Mouse (Mus musculus): ENCODE results near the gene Slbp. TPM values are rescaled to one million over a fixed set of nuclear protein-coding genes. Genes with fewer than 3 reads are reported as not detected.
A peak's percentile ranks its signal among the peaks of the same experiment; 100 is the strongest.

Gene Slbp
- polyA plus RNA-seq, 1 experiment from 2014 or later = 81.2 TPM

DNA sequence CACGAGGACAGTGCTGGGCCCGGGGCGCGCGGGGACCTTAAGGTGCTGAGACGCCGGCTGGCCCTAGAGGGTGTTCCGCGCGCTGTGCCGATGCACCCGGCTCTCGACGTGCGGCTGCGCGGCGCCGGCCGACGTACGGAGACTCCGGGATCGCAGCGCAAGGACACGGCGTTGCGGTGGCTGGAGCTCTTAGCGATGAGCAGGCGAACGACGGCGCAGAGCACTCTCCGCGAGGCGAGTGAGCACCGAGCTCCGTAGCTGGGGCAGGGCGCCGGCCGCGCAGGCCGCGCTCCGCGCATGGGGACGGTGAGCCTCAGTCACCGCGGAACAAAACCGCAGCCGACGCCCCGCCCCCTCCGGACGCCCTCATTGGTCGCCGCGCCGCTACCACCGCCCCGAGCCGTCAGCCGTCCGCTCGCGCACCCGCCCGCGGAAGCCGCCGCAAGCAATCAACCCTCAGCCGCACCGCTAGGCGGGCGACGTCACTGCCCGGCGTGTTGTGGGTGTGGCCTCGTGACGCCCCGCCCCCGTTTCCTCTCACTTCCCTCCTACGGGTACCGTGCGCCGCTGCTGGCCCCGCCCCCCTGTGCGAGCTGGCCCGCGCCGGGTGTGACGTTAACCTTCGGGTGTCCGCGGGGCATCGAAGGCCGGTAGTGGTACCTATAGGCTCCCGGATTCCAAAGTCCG is 22.9 kb downstream of the Slbp start, which contains the start of the genes Fam53a and Gm9903:
Fam53a (minus strand) TSS at position 335 of the 687 bp plus-strand sequence.
Gm9903 (plus strand) TSS at position 625 of the 687 bp plus-strand sequence.
- H3K36me3 ChIP-seq (ENCODE audit: insufficient read depth, low read length) = no peaks in the 10 kb centered on the region
- peak within 1 kb of the TSS; percentile 93 for H3K27ac ChIP-seq (ENCODE audit: low read length)
- TF ChIP-seq EP300 (IDR thresholded peaks at IDR 0.05) (no peak), CTCF (IDR thresholded peaks at IDR 0.05) (peak; percentile 39)
- peaks cover 8% of the 10 kb centered on the region; the same call in 1 of the 2 replicates for H3K4me1 ChIP-seq (ENCODE audit: insufficient read depth, low read depth, low read length)
- WGBS = 2% methylated on average over 93 of the region's 99 CpGs
- no peaks in the 10 kb centered on the region for H3K9me3 ChIP-seq (ENCODE audit: low read length)
- peak within 1 kb of the TSS; percentile 91 for H3K4me2 ChIP-seq (replicated peaks; ENCODE audit: low read depth, low read length)
- no peaks in the 10 kb centered on the region for H3K27me3 ChIP-seq (replicated peaks; ENCODE audit: insufficient read depth, low read length)
- peak within 1 kb of the TSS; percentile 80 for H3K4me3 ChIP-seq (ENCODE audit: low read depth, low read length)
- peak within 1 kb of the TSS; percentile 79 for H3K9ac ChIP-seq (replicated peaks; ENCODE audit: low read depth)
- peak; percentile 98 for DNase-seq (ENCODE audit: low spot score)
- peak; percentile 98 for ATAC-seq

DNA sequence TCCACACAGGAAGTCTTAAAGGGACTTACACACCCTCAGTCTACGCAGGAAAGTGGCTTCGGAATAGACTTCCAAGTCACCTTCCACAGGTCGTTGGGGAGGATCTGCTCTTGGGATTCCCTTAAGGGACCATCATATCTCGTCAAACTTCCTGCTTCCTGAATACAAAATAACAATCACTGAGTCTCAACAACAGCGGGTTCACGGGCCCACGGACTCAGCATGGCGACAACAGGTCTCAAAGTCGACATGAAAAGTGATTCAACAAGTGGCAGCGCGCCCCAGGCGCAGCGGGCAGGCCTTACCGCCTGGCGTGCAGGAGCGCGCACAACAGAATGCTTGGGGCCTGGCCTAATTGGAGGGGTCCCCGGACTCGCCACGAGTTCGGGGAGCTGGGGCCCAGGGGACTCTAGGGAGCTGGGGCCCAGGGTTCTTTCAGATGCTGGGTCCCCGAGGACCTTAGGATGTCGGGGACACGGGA is 23.5 kb downstream of the Slbp start:
- Histone ChIP-seq H3K4me3 (ENCODE audit: low read depth, low read length) (peak overlapping the region; percentile 80), H3K36me3 (ENCODE audit: insufficient read depth, low read length) (no peaks in the 10 kb centered on the region), H3K9ac (replicated peaks; ENCODE audit: low read depth) (peak overlapping the region; percentile 79), H3K27ac (ENCODE audit: low read length) (peak overlapping the region; percentile 93), H3K4me1 (ENCODE audit: insufficient read depth, low read depth, low read length) (peaks cover 8% of the 10 kb centered on the region; the same call in 1 of the 2 replicates), H3K27me3 (replicated peaks; ENCODE audit: insufficient read depth, low read length) (no peaks in the 10 kb centered on the region), H3K9me3 (ENCODE audit: low read length) (no peaks in the 10 kb centered on the region), H3K4me2 (replicated peaks; ENCODE audit: low read depth, low read length) (peak overlapping the region; percentile 91)
- DNase-seq (ENCODE audit: low spot score) (peak; percentile 59), ATAC-seq (peak; percentile 16)
- no peak for TF ChIP-seq CTCF (IDR thresholded peaks at IDR 0.05)
- no peak for TF ChIP-seq EP300 (IDR thresholded peaks at IDR 0.05)
- 2% methylated on average over 24 of the region's 24 CpGs for WGBS

GRCm38 (mm10) chr5:33627968-33628367 is 24.4 kb downstream of the Slbp start:
- Histone ChIP-seq H3K9me3 (ENCODE audit: low read length) (no peaks in the 10 kb centered on the region), H3K4me1 (ENCODE audit: insufficient read depth, low read depth, low read length) (peaks cover 8% of the 10 kb centered on the region; the same call in 1 of the 2 replicates), H3K27ac (ENCODE audit: low read length) (no peak overlapping the region), H3K4me3 (ENCODE audit: low read depth, low read length) (no peak overlapping the region), H3K36me3 (ENCODE audit: insufficient read depth, low read length) (no peaks in the 10 kb centered on the region), H3K9ac (replicated peaks; ENCODE audit: low read depth) (no peak overlapping the region), H3K27me3 (replicated peaks; ENCODE audit: insufficient read depth, low read length) (no peaks in the 10 kb centered on the region), H3K4me2 (replicated peaks; ENCODE audit: low read depth, low read length) (peak overlapping the region; percentile 91)
- DNase-seq (ENCODE audit: low spot score) = peak; percentile 24
- 23% methylated on average over 4 of the region's 4 CpGs for WGBS
- ATAC-seq = no peak
- TF ChIP-seq EP300 (IDR thresholded peaks at IDR 0.05) (no peak), CTCF (IDR thresholded peaks at IDR 0.05) (no peak)

DNA sequence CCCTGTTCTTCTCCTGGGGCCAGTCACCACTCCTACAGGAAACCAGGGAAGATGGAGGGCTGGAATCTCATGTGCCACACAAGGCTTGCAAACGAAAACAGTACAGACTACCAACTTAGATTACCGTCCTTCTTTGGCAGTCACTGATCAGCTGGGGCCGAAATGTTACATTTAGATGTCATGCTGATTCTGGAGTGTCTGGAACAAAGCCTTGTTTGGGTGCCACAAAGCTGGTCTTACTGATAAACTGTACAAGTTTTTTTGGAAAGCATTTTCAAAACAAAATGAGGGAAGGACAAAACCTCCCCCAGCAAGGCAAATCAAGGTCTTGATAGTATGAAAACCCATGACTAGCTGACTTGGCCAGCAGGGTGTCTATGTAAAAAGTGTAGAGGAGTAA is 28.6 kb downstream of the Slbp start:
- Histone ChIP-seq H3K4me2 (replicated peaks; ENCODE audit: low read depth, low read length) (no peak overlapping the region), H3K9ac (replicated peaks; ENCODE audit: low read depth) (no peak overlapping the region), H3K4me1 (ENCODE audit: insufficient read depth, low read depth, low read length) (no peaks in the 10 kb centered on the region; the same call in 1 of the 2 replicates), H3K27me3 (replicated peaks; ENCODE audit: insufficient read depth, low read length) (no peaks in the 10 kb centered on the region), H3K4me3 (ENCODE audit: low read depth, low read length) (no peak overlapping the region), H3K27ac (ENCODE audit: low read length) (no peak overlapping the region), H3K36me3 (ENCODE audit: insufficient read depth, low read length) (no peaks in the 10 kb centered on the region), H3K9me3 (ENCODE audit: low read length) (no peaks in the 10 kb centered on the region)
- WGBS = 63% methylated on average over 3 of the region's 3 CpGs
- DNase-seq (ENCODE audit: low spot score) = no peak
- no peak for ATAC-seq
- no peak for TF ChIP-seq CTCF (IDR thresholded peaks at IDR 0.05)
- TF ChIP-seq EP300 (IDR thresholded peaks at IDR 0.05) = no peak

DNA sequence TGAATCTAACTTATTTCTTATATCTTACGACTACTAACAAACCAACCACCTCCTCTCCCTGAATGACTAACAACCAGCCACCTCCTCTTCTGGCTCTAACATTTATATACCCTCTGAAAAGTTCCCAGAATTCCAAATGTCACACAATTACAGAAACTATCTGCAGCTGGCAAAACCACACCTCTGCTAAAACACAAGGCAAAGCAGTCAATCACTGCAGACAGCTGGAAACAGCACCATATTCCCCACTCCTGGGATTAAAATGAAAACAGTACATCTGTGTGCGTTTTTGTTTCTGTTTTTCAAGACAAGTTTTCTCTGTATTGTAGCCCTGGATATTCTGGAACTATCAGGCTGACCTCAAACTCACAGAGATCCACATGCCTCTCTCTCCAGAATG is 29.7 kb downstream of the Slbp start:
- Histone ChIP-seq H3K4me2 (replicated peaks; ENCODE audit: low read depth, low read length) (no peak overlapping the region), H3K27ac (ENCODE audit: low read length) (no peak overlapping the region), H3K9me3 (ENCODE audit: low read length) (no peaks in the 10 kb centered on the region), H3K4me3 (ENCODE audit: low read depth, low read length) (no peak overlapping the region), H3K27me3 (replicated peaks; ENCODE audit: insufficient read depth, low read length) (no peaks in the 10 kb centered on the region), H3K4me1 (ENCODE audit: insufficient read depth, low read depth, low read length) (no peaks in the 10 kb centered on the region), H3K36me3 (ENCODE audit: insufficient read depth, low read length) (no peaks in the 10 kb centered on the region), H3K9ac (replicated peaks; ENCODE audit: low read depth) (no peak overlapping the region)
- WGBS = 98% methylated on average over 2 of the region's 2 CpGs
- DNase-seq (ENCODE audit: low spot score) = no peak
- TF ChIP-seq CTCF (IDR thresholded peaks at IDR 0.05) (no peak), EP300 (IDR thresholded peaks at IDR 0.05) (no peak)
- no peak for ATAC-seq

- H3K4me3 ChIP-seq (ENCODE audit: low read depth, low read length) = no peak overlapping the region
- H3K4me1 ChIP-seq (ENCODE audit: insufficient read depth, low read depth, low read length) = no peaks in the 10 kb centered on the region
- no peaks in the 10 kb centered on the region for H3K27me3 ChIP-seq (replicated peaks; ENCODE audit: insufficient read depth, low read length)
- DNase-seq (ENCODE audit: low spot score) (no peak), ATAC-seq (no peak)
- no peaks in the 10 kb centered on the region for H3K9me3 ChIP-seq (ENCODE audit: low read length)
- H3K36me3 ChIP-seq (ENCODE audit: insufficient read depth, low read length) = peaks cover 13% of the 10 kb centered on the region; the same call in 1 of the 2 replicates
- no peak overlapping the region for H3K9ac ChIP-seq (replicated peaks; ENCODE audit: low read depth)
- H3K27ac ChIP-seq (ENCODE audit: low read length) = no peak overlapping the region
- 77% methylated on average over 6 of the region's 6 CpGs for WGBS
- no peak overlapping the region for H3K4me2 ChIP-seq (replicated peaks; ENCODE audit: low read depth, low read length)
- no peak for TF ChIP-seq EP300 (IDR thresholded peaks at IDR 0.05)
- TF ChIP-seq CTCF (IDR thresholded peaks at IDR 0.05) = no peak
These were observed 38.0 kb downstream of the Slbp start for GRCm38 (mm10) chr5:33614391-33614790.

All from lung, postnatal 0 days (tissue).